Mouse (Mus musculus) bone marrow macrophage, adult 2 months (primary cell): ENCODE results near the gene Prrx2.

Experiments used
- CTCF ChIP-seq: IDR thresholded peaks from 2 replicates; pipeline ENCODE4 v1.5.1; 2012; ENCODE audit warnings: low read depth, mild to moderate bottlenecking, low read length, moderate library complexity
- POLR2A ChIP-seq: IDR thresholded peaks from 2 replicates; pipeline ENCODE4 v1.6.1; 2012; ENCODE audit warnings: mild to moderate bottlenecking, low read depth, low read length, borderline replicate concordance

DNA sequence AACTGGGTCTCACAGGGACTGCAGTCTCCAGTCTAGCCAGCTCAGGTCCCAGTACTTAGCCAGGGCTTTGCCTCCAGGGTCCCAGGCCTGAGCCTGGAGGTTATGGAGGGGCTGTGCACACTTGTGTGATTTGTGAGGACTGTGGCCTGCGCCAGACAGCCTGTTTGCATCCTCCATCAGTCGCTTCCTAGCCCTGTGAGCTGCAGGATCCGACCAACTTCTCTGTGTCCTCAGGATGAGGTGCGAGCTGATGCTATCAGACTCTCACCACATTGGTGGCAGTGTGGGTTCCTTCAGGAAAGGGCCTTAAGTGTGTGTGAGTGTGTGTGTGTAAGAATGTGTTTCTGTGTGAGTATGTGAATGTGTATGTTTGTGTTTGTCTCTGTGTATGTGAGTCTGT is 47.3 kb upstream of the Prrx2 start:
- TF ChIP-seq CTCF (no peak), POLR2A (no peak)
